Mouse (Mus musculus) MEL (cell line): ENCODE measurements at regions not wholly inside any gene's neighbourhood (a gene's known extent, or its start where the extent isn't known, plus 50 kb on each side); places are given as distances from the start of the nearest gene placed in this dataset.

Source experiments
- CTCF ChIP-seq, 3 experiments: IDR thresholded peaks in 2 of 3; conservative IDR thresholded peaks in 1 of 3; 2 replicates each; pipeline ENCODE4 v1.5.1; 2011 to 2012; ENCODE audit warnings: low read length in 3 of 3, low read depth in 2 of 3, mild to moderate bottlenecking in 2 of 3, improper control_type of control experiment in 1 of 3, inconsistent platforms in 1 of 3, mixed read lengths in 1 of 3, moderate library complexity in 1 of 3; ENCODE audit not compliant: control insufficient read depth in 1 of 3, insufficient read depth in 1 of 3, poor library complexity in 1 of 3, severe bottlenecking in 1 of 3
- MAFK ChIP-seq: IDR thresholded peaks from 2 replicates; pipeline ENCODE4 v1.6.1; 2011; ENCODE audit warnings: low read depth, mild to moderate bottlenecking, low read length, improper control_type of control experiment, borderline replicate concordance
- MAZ ChIP-seq: IDR thresholded peaks from 2 replicates; pipeline ENCODE4 v1.6.1; 2012; ENCODE audit warnings: low read depth, mild to moderate bottlenecking, inconsistent platforms, low read length, improper control_type of control experiment
- MYC ChIP-seq: IDR thresholded peaks from 2 replicates; pipeline ENCODE4 v1.6.1; 2011; ENCODE audit warnings: low read depth, mild to moderate bottlenecking, low read length, improper control_type of control experiment, moderate library complexity
- POLR2A ChIP-seq, 2 experiments: IDR thresholded peaks; 2 replicates each; pipeline ENCODE4 v1.6.1; 2011 to 2012; ENCODE audit warnings: low read length in 2 of 2, mild to moderate bottlenecking in 2 of 2, control low read depth in 1 of 2, improper control_type of control experiment in 1 of 2, low read depth in 1 of 2, moderate library complexity in 1 of 2; ENCODE audit not compliant: control insufficient read depth in 1 of 2, insufficient read depth in 1 of 2, poor library complexity in 1 of 2
- USF1 ChIP-seq: IDR thresholded peaks from 2 replicates; pipeline ENCODE4 v1.6.1; 2014; ENCODE audit warnings: low read depth, mild to moderate bottlenecking, inconsistent platforms, low read length, improper control_type of control experiment, moderate library complexity

- no peak for TF ChIP-seq USF1
- no peak for TF ChIP-seq CTCF (IDR thresholded peaks at IDR 0.05 in 2 of 3, conservative IDR thresholded peaks at IDR 0.05 in 1 of 3; ENCODE audit: control insufficient read depth in 1 of 3, insufficient read depth in 1 of 3, low read depth in 2 of 3, low read length in 3 of 3, poor library complexity in 1 of 3, severe bottlenecking in 1 of 3)
- TF ChIP-seq MYC, result no peak
- no peak for TF ChIP-seq MAFK
- no peak for TF ChIP-seq MAZ
- TF ChIP-seq POLR2A (IDR thresholded peaks at IDR 0.05; ENCODE audit: control insufficient read depth in 1 of 2, insufficient read depth in 1 of 2, low read depth in 1 of 2, low read length in 2 of 2, poor library complexity in 1 of 2), result no peak
Observed at GRCm38 (mm10) chr3:35510314-35510713, 243.6 kb upstream of the Atp11b start.
